Mouse (Mus musculus) cerebellum, adult 11-12 months (tissue): ENCODE data around the gene Lamc2.
"Not testable (repeated sequence)": the region's sequence is repeated elsewhere in the genome, so short reads cannot be mapped to it uniquely, and the experiment has no call there.

Experiments
- DNase-seq: peaks from one replicate; pipeline ENCODE4 v3.0.0; 2022

Gene Lamc2

GRCm38 (mm10) chr1:153094226-153095076, 91.8 kb downstream of the Lamc2 start:
- no peak for DNase-seq

GRCm38 (mm10) chr1:153093581-153093980, 92.7 kb downstream of the Lamc2 start:
- no peak for DNase-seq

- no peak for DNase-seq
Observed at GRCm38 (mm10) chr1:153093172-153093571, 93.1 kb downstream of the Lamc2 start.

GRCm38 (mm10) chr1:153092237-153092975, 93.8 kb downstream of the Lamc2 start:
- DNase-seq, result peak; percentile 78

GRCm38 (mm10) chr1:153091438-153092236, 94.6 kb downstream of the Lamc2 start:
- no peak for DNase-seq

- no peak for DNase-seq
Observed at GRCm38 (mm10) chr1:153090807-153091206, 95.4 kb downstream of the Lamc2 start.

- no peak for DNase-seq
Observed at GRCm38 (mm10) chr1:153090081-153090480, 96.2 kb downstream of the Lamc2 start.

GRCm38 (mm10) chr1:153087771-153088170, 98.5 kb downstream of the Lamc2 start:
- no peak for DNase-seq

- no peak for DNase-seq
Observed at GRCm38 (mm10) chr1:153085198-153085597, 101.0 kb downstream of the Lamc2 start.

- peak; percentile 88 for DNase-seq
Observed at GRCm38 (mm10) chr1:153084191-153084590, 102.1 kb downstream of the Lamc2 start.

GRCm38 (mm10) chr1:153083233-153083632, 103.0 kb downstream of the Lamc2 start:
- not testable (repeated sequence) for DNase-seq

GRCm38 (mm10) chr1:153075955-153076354, 110.3 kb downstream of the Lamc2 start:
- DNase-seq, result no peak

GRCm38 (mm10) chr1:153075087-153075736, 111.0 kb downstream of the Lamc2 start:
- no peak for DNase-seq

GRCm38 (mm10) chr1:153073441-153073840, 112.8 kb downstream of the Lamc2 start:
- no peak for DNase-seq
